Mouse (Mus musculus): ENCODE data around the gene Hist2h2bb. TPM values are rescaled to one million over a fixed set of nuclear protein-coding genes. Genes with fewer than 3 reads are reported as not detected.

The Hist2h2bb gene
- total and polyA plus RNA-seq, 3 experiments = 11.2 to 6,680 TPM; not detected in 1

GRCm38 (mm10) chr3:96263558-96264403 is 5.8 kb upstream of the Hist2h2bb start:
- Histone ChIP-seq H3K27ac (ENCODE audit: control insufficient read depth, low read depth, low read length) (peak overlapping the region; percentile 99), H3K9ac (ENCODE audit: control insufficient read depth, low read depth, low read length, poor library complexity, severe bottlenecking) (peak overlapping the region; percentile 92), H3K36me3 (ENCODE audit: control insufficient read depth in 1 of 2, insufficient read depth in 2 of 2, low read length in 2 of 2) (peaks cover 0 to 51% of the 10 kb centered on the region in 2 experiments; a peak in 2 of 4 replicates), H3K27me3 (ENCODE audit: control insufficient read depth in 1 of 2, insufficient read depth in 2 of 2, low read length in 2 of 2) (no peaks in the 10 kb centered on the region), H3K9me3 (replicated peaks; ENCODE audit: insufficient read depth, low read length) (no peaks in the 10 kb centered on the region), H3K4me1 (ENCODE audit: control insufficient read depth in 1 of 2, insufficient read depth in 2 of 2, low read length in 2 of 2) (peaks cover 0 to 39% of the 10 kb centered on the region in 2 experiments; a peak in 2 of 4 replicates), H3K79me2 (ENCODE audit: control insufficient read depth, insufficient read depth, low read length, poor library complexity) (peaks cover 7% of the 10 kb centered on the region; the same call in 1 of the 2 replicates), H3K4me3 (ENCODE audit: control insufficient read depth in 1 of 2, insufficient read depth in 1 of 2, low read depth in 2 of 2, low read length in 2 of 2) (peak overlapping the region; percentile 10 to 75)
- TF ChIP-seq ZMIZ1 (IDR thresholded peaks at IDR 0.05; ENCODE audit: low read depth, low read length) = no peak
- no peak for TF ChIP-seq MAZ (IDR thresholded peaks at IDR 0.05; ENCODE audit: low read depth, low read length)
- no peak for TF ChIP-seq SMC3 (IDR thresholded peaks at IDR 0.05; ENCODE audit: low read depth, low read length)
- TF ChIP-seq MYC (IDR thresholded peaks at IDR 0.05; ENCODE audit: low read depth, low read length) = no peak
- TF ChIP-seq NRF1 (IDR thresholded peaks at IDR 0.05; ENCODE audit: insufficient read depth, low read depth, low read length, poor library complexity, severe bottlenecking) = no peak
- no peak for TF ChIP-seq SIN3A (IDR thresholded peaks at IDR 0.05; ENCODE audit: low read length)
- no peak for TF ChIP-seq RAD21 (IDR thresholded peaks at IDR 0.05; ENCODE audit: low read depth, low read length)
- no peak for TF ChIP-seq GABPA (IDR thresholded peaks at IDR 0.05; ENCODE audit: low read depth, low read length)
- no peak for TF ChIP-seq BHLHE40 (IDR thresholded peaks at IDR 0.05; ENCODE audit: borderline replicate concordance, low read depth, low read length)
- no peak for TF ChIP-seq USF1 (IDR thresholded peaks at IDR 0.05; ENCODE audit: low read depth, low read length)
- TF ChIP-seq TBP (IDR thresholded peaks at IDR 0.05; ENCODE audit: low read depth, low read length) = no peak
- TF ChIP-seq ZC3H11A (IDR thresholded peaks at IDR 0.05; ENCODE audit: low read depth, low read length) = no peak
- DNase-seq (ENCODE audit: low read depth, low spot score) = peak; percentile 94

- Histone ChIP-seq H3K27me3 (ENCODE audit: control insufficient read depth in 1 of 2, insufficient read depth in 2 of 2, low read length in 2 of 2) (no peaks in the 10 kb centered on the region), H3K4me3 (ENCODE audit: control insufficient read depth in 1 of 2, insufficient read depth in 1 of 2, low read depth in 2 of 2, low read length in 2 of 2) (peak overlapping the region; percentile 10 to 75), H3K9ac (ENCODE audit: control insufficient read depth, low read depth, low read length, poor library complexity, severe bottlenecking) (peak overlapping the region; percentile 92), H3K27ac (ENCODE audit: control insufficient read depth, low read depth, low read length) (peak overlapping the region; percentile 99), H3K36me3 (ENCODE audit: control insufficient read depth in 1 of 2, insufficient read depth in 2 of 2, low read length in 2 of 2) (peaks cover 0 to 44% of the 10 kb centered on the region in 2 experiments; a peak in 2 of 4 replicates), H3K9me3 (replicated peaks; ENCODE audit: insufficient read depth, low read length) (no peaks in the 10 kb centered on the region), H3K79me2 (ENCODE audit: control insufficient read depth, insufficient read depth, low read length, poor library complexity) (peaks cover 8% of the 10 kb centered on the region; the same call in 1 of the 2 replicates), H3K4me1 (ENCODE audit: control insufficient read depth in 1 of 2, insufficient read depth in 2 of 2, low read length in 2 of 2) (peaks cover 0 to 32% of the 10 kb centered on the region in 2 experiments; a peak in 2 of 4 replicates)
- peak; percentile 86 for DNase-seq (ENCODE audit: low read depth, low spot score)
- TF ChIP-seq MAFK (IDR thresholded peaks at IDR 0.05; ENCODE audit: borderline replicate concordance, low read depth, low read length) (no peak), POLR2AphosphoS5 (IDR thresholded peaks at IDR 0.05; ENCODE audit: borderline replicate concordance, low read depth, low read length) (no peak), MEF2A (IDR thresholded peaks at IDR 0.05; ENCODE audit: extremely low read depth, insufficient replicate concordance, low read depth, low read length, poor library complexity, severe bottlenecking) (no peak), RCOR1 (IDR thresholded peaks at IDR 0.05; ENCODE audit: low read depth, low read length) (no peak), E2F4 (IDR thresholded peaks at IDR 0.05; ENCODE audit: borderline replicate concordance, low read depth, low read length) (no peak), MXI1 (IDR thresholded peaks at IDR 0.05; ENCODE audit: low read depth, low read length) (no peak), EP300 (IDR thresholded peaks at IDR 0.05; ENCODE audit: low read depth in 1 of 2, low read length in 2 of 2) (no peak), USF2 (IDR thresholded peaks at IDR 0.05; ENCODE audit: borderline replicate concordance in 1 of 2, insufficient read depth in 1 of 2, low read depth in 1 of 2, low read length in 2 of 2) (no peak), BHLHE40 (IDR thresholded peaks at IDR 0.05; ENCODE audit: borderline replicate concordance, low read depth, low read length) (no peak), ZNF384 (IDR thresholded peaks at IDR 0.05; ENCODE audit: low read depth, low read length) (no peak), POLR2A (IDR thresholded peaks at IDR 0.05; ENCODE audit: control insufficient read depth in 1 of 2, insufficient read depth in 1 of 2, low read depth in 1 of 2, low read length in 2 of 2, poor library complexity in 1 of 2) (no peak), CHD2 (IDR thresholded peaks at IDR 0.05; ENCODE audit: low read length) (no peak)
Measured at GRCm38 (mm10) chr3:96264404-96264949, 5.1 kb upstream of the Hist2h2bb start.
